Mouse (Mus musculus): ENCODE data around the gene 5730480H06Rik. TPM values are rescaled to one million over a fixed set of nuclear protein-coding genes. Genes with fewer than 3 reads are reported as not detected.

The 5730480H06Rik gene
- 10.0 and 19.3 TPM in 2 replicates for total RNA-seq (2017)

GRCm38 (mm10) chr5:48327652-48328051 is at the start of gene 5730480H06Rik:
Gene 5730480H06Rik, plus strand, starts transcription at chr5:48327952.
- no peak for ATAC-seq (replicated peaks in 1 of 2; ENCODE audit: insufficient read depth in 1 of 2, low FRiP score in 2 of 2, low TSS enrichment in 1 of 2, low read depth in 1 of 2, poor library complexity in 2 of 2, severe bottlenecking in 2 of 2)

DNA sequence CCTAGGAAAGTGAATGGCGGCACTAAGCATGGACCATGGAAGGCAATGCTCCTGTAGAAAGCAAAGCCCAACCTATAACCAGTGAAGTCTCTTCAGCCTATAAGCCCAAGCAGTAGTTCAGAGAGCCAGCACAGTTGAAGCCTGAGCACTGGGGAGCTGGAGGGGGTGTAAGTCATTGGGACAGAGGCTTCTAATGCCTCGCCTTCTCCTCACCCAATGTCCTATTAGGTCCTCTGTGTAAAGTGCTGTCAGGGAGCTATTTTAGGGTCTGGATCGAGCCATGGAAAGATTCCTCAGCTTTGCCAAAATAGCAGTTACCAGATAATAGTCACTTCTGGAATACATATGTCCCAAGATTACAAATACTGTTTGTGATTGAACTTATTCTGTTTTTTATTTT is 26.6 kb upstream of the 5730480H06Rik start:
- ATAC-seq (replicated peaks in 1 of 2; ENCODE audit: insufficient read depth in 1 of 2, low FRiP score in 2 of 2, low TSS enrichment in 1 of 2, low read depth in 1 of 2, poor library complexity in 2 of 2, severe bottlenecking in 2 of 2), result no peak

DNA sequence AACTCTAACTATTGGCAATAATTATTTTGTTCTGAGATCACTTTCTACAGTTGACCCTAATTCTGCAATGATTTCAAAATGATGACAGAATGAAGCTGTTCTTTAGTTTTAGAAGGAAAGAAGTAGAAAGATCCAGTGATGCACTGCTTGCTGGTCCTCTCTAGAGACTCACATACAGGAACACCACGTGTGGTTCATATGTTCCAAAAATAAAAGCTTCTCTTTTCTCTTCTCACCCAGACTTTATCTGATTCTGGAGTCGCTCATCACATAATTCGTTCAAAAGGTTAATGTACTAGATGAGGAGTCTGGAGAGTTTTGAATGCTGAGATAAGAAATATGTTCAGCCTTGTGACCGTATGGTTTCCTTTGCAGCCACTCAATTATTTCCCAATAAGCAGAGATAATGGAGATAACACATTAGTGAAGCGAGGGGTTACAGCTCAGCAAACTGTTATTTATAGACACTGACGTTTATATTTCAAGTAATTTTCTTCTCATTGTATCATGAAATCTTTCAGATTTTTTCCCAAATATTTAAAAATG is 12.6 kb upstream of the 5730480H06Rik start:
- ATAC-seq (replicated peaks in 1 of 2; ENCODE audit: insufficient read depth in 1 of 2, low FRiP score in 2 of 2, low TSS enrichment in 1 of 2, low read depth in 1 of 2, poor library complexity in 2 of 2, severe bottlenecking in 2 of 2), result peak in 1 of 2 experiments; percentile 36; a peak in 1 of 4 replicates

DNA sequence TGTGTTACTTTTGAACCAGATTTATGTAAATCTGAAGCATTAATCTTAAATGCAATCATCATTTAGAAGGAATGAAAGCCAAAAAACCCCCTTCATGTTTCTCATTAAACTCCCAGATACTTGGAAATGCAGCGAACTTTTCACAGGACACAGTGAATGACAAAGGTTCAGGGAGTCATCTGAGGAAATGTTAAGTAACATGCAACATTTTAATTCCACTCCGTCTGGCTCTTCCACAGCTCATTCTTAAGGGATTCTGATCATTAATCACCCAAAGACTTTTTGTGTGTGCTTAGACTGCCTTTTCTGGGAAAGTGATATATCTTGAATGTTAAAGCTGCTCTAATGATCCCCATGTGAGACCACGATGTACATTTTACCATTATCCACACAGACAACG is 7.2 kb upstream of the 5730480H06Rik start:
- no peak for ATAC-seq (replicated peaks in 1 of 2; ENCODE audit: insufficient read depth in 1 of 2, low FRiP score in 2 of 2, low TSS enrichment in 1 of 2, low read depth in 1 of 2, poor library complexity in 2 of 2, severe bottlenecking in 2 of 2)

GRCm38 (mm10) chr5:48326221-48326620 is 1.5 kb upstream of the 5730480H06Rik start:
- ATAC-seq (replicated peaks in 1 of 2; ENCODE audit: insufficient read depth in 1 of 2, low FRiP score in 2 of 2, low TSS enrichment in 1 of 2, low read depth in 1 of 2, poor library complexity in 2 of 2, severe bottlenecking in 2 of 2), result no peak

GRCm38 (mm10) chr5:48329751-48330150 is 2.0 kb downstream of the 5730480H06Rik start:
- ATAC-seq (replicated peaks in 1 of 2; ENCODE audit: insufficient read depth in 1 of 2, low FRiP score in 2 of 2, low TSS enrichment in 1 of 2, low read depth in 1 of 2, poor library complexity in 2 of 2, severe bottlenecking in 2 of 2), result no peak

GRCm38 (mm10) chr5:48330817-48331216 is 3.1 kb downstream of the 5730480H06Rik start:
- 0 out of 4 replicates have a peak, but pooled peaks of 1 of the 2 experiments have one; percentile 0 for ATAC-seq (replicated peaks in 1 of 2; ENCODE audit: insufficient read depth in 1 of 2, low FRiP score in 2 of 2, low TSS enrichment in 1 of 2, low read depth in 1 of 2, poor library complexity in 2 of 2, severe bottlenecking in 2 of 2)

DNA sequence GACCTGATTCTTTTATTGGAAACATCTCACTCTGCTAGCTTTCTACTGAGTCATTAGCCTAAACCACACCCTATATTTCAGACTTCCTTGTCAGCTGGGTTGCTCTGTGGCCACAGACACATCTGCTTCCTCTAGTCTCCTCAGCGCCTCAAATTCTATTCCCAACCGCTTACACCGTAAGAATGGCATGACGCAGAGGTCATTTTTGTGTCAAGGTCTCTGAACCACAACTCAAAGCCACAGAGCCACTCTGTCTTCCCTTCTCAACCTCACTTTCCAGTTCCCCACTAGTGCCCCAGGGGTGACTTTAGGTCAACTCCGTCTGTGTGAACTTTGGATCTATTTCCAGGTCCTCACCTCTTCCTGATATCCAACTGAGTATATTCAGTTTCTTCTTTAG is 3.7 kb downstream of the 5730480H06Rik start:
- ATAC-seq (replicated peaks in 1 of 2; ENCODE audit: insufficient read depth in 1 of 2, low FRiP score in 2 of 2, low TSS enrichment in 1 of 2, low read depth in 1 of 2, poor library complexity in 2 of 2, severe bottlenecking in 2 of 2), result peak; percentile 99

DNA sequence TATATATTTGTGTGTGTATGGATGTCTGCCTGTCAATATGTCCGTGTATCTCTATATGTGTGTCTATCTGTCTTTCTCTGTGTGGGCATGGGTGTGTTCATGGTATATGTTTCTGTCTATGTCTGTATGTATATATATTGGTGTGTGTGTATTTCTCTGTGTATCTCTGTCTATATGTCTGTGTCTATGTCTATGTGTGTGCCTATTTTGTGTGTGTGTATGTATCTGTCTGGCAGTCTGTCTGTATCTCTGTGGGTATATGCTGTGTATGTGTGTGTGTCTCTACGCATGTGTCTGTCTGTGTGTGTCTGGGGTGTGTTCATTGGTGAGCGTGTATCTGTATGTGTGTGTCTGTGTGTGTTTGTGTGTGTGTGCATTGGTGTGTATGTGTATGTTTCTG is 5.7 kb downstream of the 5730480H06Rik start:
- ATAC-seq (replicated peaks in 1 of 2; ENCODE audit: insufficient read depth in 1 of 2, low FRiP score in 2 of 2, low TSS enrichment in 1 of 2, low read depth in 1 of 2, poor library complexity in 2 of 2, severe bottlenecking in 2 of 2), result no peak

- ATAC-seq (replicated peaks in 1 of 2; ENCODE audit: insufficient read depth in 1 of 2, low FRiP score in 2 of 2, low TSS enrichment in 1 of 2, low read depth in 1 of 2, poor library complexity in 2 of 2, severe bottlenecking in 2 of 2), result no peak
These were observed 6.2 kb downstream of the 5730480H06Rik start for GRCm38 (mm10) chr5:48333884-48334513.

- ATAC-seq (replicated peaks in 1 of 2; ENCODE audit: insufficient read depth in 1 of 2, low FRiP score in 2 of 2, low TSS enrichment in 1 of 2, low read depth in 1 of 2, poor library complexity in 2 of 2, severe bottlenecking in 2 of 2), result no peak
These were observed 13.2 kb downstream of the 5730480H06Rik start for GRCm38 (mm10) chr5:48340808-48341433.

DNA sequence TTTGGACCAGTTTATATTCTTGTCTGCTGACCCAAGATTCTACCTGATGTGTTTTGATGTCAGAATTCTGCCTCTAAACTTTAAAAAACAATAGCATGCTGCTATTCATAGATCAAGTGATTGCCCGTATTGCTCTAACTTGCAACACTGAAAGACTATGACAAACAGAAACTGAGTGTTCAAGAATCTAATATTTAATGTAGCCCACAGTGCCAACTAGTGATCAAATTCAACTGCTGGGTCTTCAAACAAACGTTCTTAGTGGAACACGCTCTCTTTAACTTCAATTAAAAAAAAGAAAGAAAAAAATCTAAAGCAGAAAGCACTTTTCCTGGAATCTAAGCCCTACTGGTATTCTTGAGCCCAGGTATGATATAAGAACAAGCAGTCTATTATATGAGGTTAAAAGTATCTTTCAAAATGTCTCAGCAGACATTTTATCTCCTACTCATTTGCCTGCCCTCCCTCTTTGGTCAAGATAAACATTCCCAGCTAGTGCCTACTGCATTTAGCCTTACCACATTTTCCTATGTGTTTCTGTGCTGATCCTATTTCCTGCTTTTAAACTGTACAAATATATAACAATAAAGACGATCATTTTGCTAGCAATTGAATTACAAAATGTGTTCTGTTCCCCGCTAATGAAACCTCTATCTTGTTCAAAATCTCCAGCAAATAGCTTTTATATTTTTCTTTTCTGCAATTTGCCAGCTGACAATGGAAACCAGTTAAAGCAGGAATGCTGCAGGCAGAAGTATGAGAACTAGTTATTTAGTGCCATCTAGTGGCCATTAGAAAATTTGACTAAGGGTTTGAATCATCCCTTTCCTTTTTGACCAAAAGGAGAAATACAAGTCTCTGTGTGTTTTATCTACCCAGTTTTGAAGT is 17.6 kb downstream of the 5730480H06Rik start:
- peak; percentile 46 to 69; a peak in 3 of 4 replicates for ATAC-seq (replicated peaks in 1 of 2; ENCODE audit: insufficient read depth in 1 of 2, low FRiP score in 2 of 2, low TSS enrichment in 1 of 2, low read depth in 1 of 2, poor library complexity in 2 of 2, severe bottlenecking in 2 of 2)

DNA sequence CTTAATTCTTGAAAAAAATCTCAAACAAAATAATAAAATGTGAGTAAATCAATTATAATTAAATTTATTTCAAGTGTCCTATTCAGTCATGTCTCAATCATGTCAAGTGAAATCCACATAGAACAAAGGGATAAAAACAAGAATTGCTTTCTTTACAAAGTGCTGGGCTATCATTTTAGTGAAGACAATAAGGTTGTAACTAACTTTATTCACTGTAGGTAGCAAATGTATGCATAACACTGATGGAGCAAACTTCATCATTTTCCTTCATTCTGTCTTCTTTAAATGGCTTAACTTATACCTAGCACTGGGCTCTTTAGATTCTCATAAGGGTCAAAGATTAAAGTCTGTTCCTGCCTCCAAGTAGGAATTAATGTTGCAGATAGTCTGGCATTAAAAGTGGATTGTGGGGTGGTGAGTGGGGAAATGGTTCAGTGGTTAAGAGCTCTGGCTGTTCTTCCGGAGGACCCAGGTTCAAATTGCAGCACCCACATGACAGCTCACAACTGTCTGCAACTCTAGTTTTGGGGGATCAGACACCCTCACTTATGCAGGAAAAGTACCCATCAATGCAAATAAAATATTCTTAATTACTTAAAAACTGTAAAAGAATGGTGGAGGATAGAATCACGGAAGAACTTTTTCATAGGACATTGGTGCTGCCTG is 18.4 kb downstream of the 5730480H06Rik start:
- ATAC-seq (replicated peaks in 1 of 2; ENCODE audit: insufficient read depth in 1 of 2, low FRiP score in 2 of 2, low TSS enrichment in 1 of 2, low read depth in 1 of 2, poor library complexity in 2 of 2, severe bottlenecking in 2 of 2), result no peak

- ATAC-seq (replicated peaks in 1 of 2; ENCODE audit: insufficient read depth in 1 of 2, low FRiP score in 2 of 2, low TSS enrichment in 1 of 2, low read depth in 1 of 2, poor library complexity in 2 of 2, severe bottlenecking in 2 of 2), result peak; percentile 80 to 86
These were observed 21.6 kb downstream of the 5730480H06Rik start for GRCm38 (mm10) chr5:48349309-48349708.

- ATAC-seq (replicated peaks in 1 of 2; ENCODE audit: insufficient read depth in 1 of 2, low FRiP score in 2 of 2, low TSS enrichment in 1 of 2, low read depth in 1 of 2, poor library complexity in 2 of 2, severe bottlenecking in 2 of 2), result peak; percentile 99 to 100
These were observed 44.4 kb downstream of the 5730480H06Rik start for GRCm38 (mm10) chr5:48371890-48372766.

GRCm38 (mm10) chr5:48402497-48402896 is 74.7 kb downstream of the 5730480H06Rik start:
- no peak for ATAC-seq (replicated peaks in 1 of 2; ENCODE audit: insufficient read depth in 1 of 2, low FRiP score in 2 of 2, low TSS enrichment in 1 of 2, low read depth in 1 of 2, poor library complexity in 2 of 2, severe bottlenecking in 2 of 2)
